Mouse (Mus musculus): Measurements from ENCODE around the gene Pkig.

Pkig gene

DNA sequence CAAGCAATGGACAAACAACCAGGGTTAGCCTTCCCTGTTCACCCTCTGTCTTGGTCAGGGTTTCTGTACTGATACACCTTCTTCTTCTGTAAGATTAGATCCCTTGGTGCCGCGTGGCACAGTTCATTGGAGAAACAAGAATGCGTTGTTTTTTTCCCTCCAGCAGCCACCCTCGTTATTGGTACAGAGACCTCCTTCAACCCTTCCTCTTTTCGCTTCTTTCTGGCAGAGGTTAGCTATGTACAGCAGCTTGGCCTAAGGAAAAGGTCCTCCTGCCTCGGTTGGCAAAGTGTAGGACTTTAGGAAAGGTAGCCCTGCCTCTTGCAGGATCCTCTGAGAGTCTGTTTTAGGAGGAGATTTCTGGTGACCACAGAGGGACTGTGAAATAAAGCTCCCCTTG lies 102.4 kb downstream of the Pkig start:
- DNase-seq (ENCODE audit: low read depth) = no peak

DNA sequence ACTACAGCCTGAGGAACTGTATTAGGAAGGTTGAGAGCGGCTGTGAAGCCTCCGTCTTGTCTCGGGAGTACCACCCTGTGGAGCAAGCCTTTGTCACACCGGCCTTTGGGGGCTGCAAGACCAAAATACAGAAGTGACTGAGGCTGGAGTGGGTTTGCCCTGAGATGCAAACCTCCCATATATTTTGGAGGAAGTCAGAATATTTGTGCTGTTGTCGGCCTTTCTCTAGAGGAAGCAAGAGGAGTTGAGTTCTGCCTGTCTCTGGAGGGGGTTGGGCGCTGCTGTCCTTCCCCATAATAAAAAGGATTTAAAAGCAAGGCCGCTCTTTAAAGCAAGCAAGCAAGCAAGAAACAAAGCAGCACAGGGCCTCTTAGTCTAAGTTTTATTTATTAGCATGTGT lies 103.2 kb downstream of the Pkig start:
- no peak for DNase-seq (ENCODE audit: low read depth)

- no peak for DNase-seq (ENCODE audit: low read depth)
Measured at GRCm38 (mm10) chr2:163766261-163766660, 108.1 kb downstream of the Pkig start.

DNA sequence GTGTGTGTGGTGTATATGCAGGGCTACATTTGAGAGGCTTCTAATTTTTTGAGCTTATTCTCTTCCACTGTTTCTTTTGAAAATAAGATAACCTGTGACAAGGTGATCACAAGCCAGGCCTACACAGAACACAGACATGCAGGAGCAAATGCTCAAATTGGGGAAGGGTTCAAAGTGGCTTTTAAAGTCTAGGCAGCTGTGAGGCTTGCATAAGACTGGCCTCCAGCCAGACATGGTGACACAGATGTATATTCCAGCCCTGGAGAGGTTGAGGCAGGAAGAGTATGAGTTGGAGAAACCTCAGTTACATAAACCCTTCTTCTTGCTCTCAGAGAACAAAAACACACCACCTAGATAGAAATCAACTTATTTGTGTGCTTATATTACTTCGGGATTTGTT lies 108.7 kb downstream of the Pkig start:
- DNase-seq (ENCODE audit: low read depth) = no peak

DNA sequence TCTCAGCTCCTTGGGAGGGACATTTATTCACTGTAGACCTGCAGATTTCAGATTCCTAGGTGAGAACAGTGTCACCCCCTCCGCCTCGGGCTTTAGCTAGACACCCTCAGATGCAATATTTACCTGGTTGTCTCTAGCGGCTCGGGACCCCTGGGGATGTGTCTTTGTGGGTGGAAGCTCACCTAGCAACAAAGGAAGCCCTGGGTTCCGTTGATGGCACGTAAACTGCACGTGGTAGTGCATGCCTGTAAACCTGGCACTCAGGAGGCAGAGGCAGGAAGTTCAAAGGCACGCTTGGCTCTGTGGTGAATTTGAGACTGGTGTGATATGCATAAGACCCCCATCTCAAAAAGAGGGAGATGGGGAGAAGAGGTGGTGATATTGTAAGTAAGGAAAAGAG lies 112.5 kb downstream of the Pkig start:
- no peak for DNase-seq (ENCODE audit: low read depth)

Measured in c-Kit-positive CD71-negative TER-119-negative erythroid progenitor cells, embryonic 14.5 days (primary cell).